Mouse (Mus musculus): ENCODE data around the gene Lrp2bp.

Lrp2bp gene

GRCm38 (mm10) chr8:45999138-45999783 is at the start of gene Lrp2bp:
Gene Lrp2bp (plus strand): TSS chr8:45999303.
- 4% methylated on average over 22 of the region's 22 CpGs for WGBS

GRCm38 (mm10) chr8:45950622-45951021 is 48.5 kb upstream of the Lrp2bp start:
- WGBS, result 56% methylated on average over 2 of the region's 2 CpGs

GRCm38 (mm10) chr8:45970894-45971293 is 28.2 kb upstream of the Lrp2bp start:
- WGBS, result 95% methylated on average over 12 of the region's 12 CpGs

- 55% methylated on average over 8 of the region's 8 CpGs for WGBS
Observed at GRCm38 (mm10) chr8:45973988-45974505, 25.1 kb upstream of the Lrp2bp start.

- WGBS, result under 1% methylated on average over 57 of the region's 57 CpGs
Observed at GRCm38 (mm10) chr8:45975126-45975836, 23.8 kb upstream of the Lrp2bp start, which contains the start of the genes 1700029J07Rik and Ufsp2. Gene 1700029J07Rik (minus strand): TSS chr8:45975252. Gene Ufsp2 (plus strand): TSS chr8:45975528.

GRCm38 (mm10) chr8:45975837-45976468 is 23.1 kb upstream of the Lrp2bp start:
- WGBS, result 47% methylated on average over 11 of the region's 11 CpGs

- 75% methylated on average over 3 of the region's 3 CpGs for WGBS
Observed at GRCm38 (mm10) chr8:45986665-45987064, 12.4 kb upstream of the Lrp2bp start.

- 71% methylated on average over 2 of the region's 2 CpGs for WGBS
Observed at GRCm38 (mm10) chr8:45988189-45988588, 10.9 kb upstream of the Lrp2bp start.

GRCm38 (mm10) chr8:45990631-45991310 is 8.3 kb upstream of the Lrp2bp start:
- 91% methylated on average over 4 of the region's 4 CpGs for WGBS

- 90% methylated on average over 2 of the region's 2 CpGs for WGBS
Observed at GRCm38 (mm10) chr8:45994111-45994510, 5.0 kb upstream of the Lrp2bp start.

GRCm38 (mm10) chr8:45995576-45995975 is 3.5 kb upstream of the Lrp2bp start:
- WGBS, result 70% methylated on average over 3 of the region's 3 CpGs

GRCm38 (mm10) chr8:45998228-45998627 is 875 bp upstream of the Lrp2bp start:
- WGBS, result 84% methylated on average over 2 of the region's 2 CpGs

GRCm38 (mm10) chr8:45999784-46000705 is 942 bp downstream of the Lrp2bp start:
- WGBS, result 2% methylated on average over 55 of the region's 55 CpGs

- WGBS, result 72% methylated on average over 4 of the region's 4 CpGs
Observed at GRCm38 (mm10) chr8:46005596-46005995, 6.5 kb downstream of the Lrp2bp start, which contains the start of gene Ankrd37. Gene Ankrd37 (minus strand): TSS chr8:46005707.

GRCm38 (mm10) chr8:46007050-46007672 is 8.1 kb downstream of the Lrp2bp start:
- WGBS, result 88% methylated on average over 3 of the region's 3 CpGs

GRCm38 (mm10) chr8:46010306-46010705 is 11.2 kb downstream of the Lrp2bp start:
- WGBS, result 50% methylated on average over 2 of the region's 2 CpGs

- WGBS, result 6% methylated on average over 17 of the region's 17 CpGs
Observed at GRCm38 (mm10) chr8:46010746-46011680, 11.9 kb downstream of the Lrp2bp start.

GRCm38 (mm10) chr8:46022203-46022602 is 23.1 kb downstream of the Lrp2bp start:
- 60% methylated on average over 9 of the region's 9 CpGs for WGBS

- 88% methylated on average over 9 of the region's 9 CpGs for WGBS
Observed at GRCm38 (mm10) chr8:46022758-46023157, 23.7 kb downstream of the Lrp2bp start.

Data from cerebral cortex, adult 2 months (tissue).